Mouse (Mus musculus) ES-E14 (cell line): ENCODE measurements around the gene Zfp362.

Experiments
- CHD2 ChIP-seq: IDR thresholded peaks from 2 replicates; pipeline ENCODE4 v1.6.1; 2014; ENCODE audit warnings: mild to moderate bottlenecking, low read depth, low read length, inconsistent platforms
- HCFC1 ChIP-seq: IDR thresholded peaks from 2 replicates; pipeline ENCODE4 v1.6.1; 2012; ENCODE audit warnings: low read length, inconsistent platforms, borderline replicate concordance; ENCODE audit not compliant: insufficient read depth
- ZC3H11A ChIP-seq: IDR thresholded peaks from 2 replicates; pipeline ENCODE4 v1.6.1; 2012; ENCODE audit warnings: low read depth, mild to moderate bottlenecking, inconsistent platforms, low read length, borderline replicate concordance
- ZNF384 ChIP-seq: IDR thresholded peaks from 2 replicates; pipeline ENCODE4 v1.6.1; 2012; ENCODE audit warnings: low read depth, low read length, inconsistent platforms

DNA sequence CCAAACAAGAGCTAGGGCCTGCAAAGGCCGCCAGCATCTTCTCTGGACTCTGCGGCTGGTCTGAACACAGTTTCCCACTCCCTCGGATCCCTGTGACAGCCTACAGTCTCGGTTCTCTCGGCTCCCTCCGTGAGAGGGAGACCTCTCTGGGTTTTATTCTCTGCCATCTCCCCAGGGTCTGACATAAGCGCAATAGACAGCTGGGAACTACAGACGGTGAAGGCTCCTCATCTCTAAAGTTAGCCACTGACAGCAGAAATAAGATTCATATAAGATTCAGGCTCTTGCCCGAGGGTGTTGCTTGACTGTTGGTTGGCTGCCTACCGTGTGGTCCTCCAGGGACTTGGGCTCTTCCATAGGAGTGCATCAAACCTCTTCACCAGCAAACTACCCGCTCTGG lies 28.3 kb downstream of the Zfp362 start:
- TF ChIP-seq HCFC1 (no peak), ZNF384 (no peak), CHD2 (no peak), ZC3H11A (no peak)
